Mouse (Mus musculus) ES-Bruce4 (cell line): ENCODE results near the gene Arhgap9.

ENCODE experiments used
- CTCF ChIP-seq: IDR thresholded peaks from one replicate; pipeline ENCODE4 v1.8.1; 2011; ENCODE audit warnings: low read depth, low read length
- EP300 ChIP-seq: IDR thresholded peaks from 2 replicates; pipeline ENCODE4 v1.6.1; 2011; ENCODE audit warnings: low read depth, low read length; ENCODE audit not compliant: insufficient read depth

DNA sequence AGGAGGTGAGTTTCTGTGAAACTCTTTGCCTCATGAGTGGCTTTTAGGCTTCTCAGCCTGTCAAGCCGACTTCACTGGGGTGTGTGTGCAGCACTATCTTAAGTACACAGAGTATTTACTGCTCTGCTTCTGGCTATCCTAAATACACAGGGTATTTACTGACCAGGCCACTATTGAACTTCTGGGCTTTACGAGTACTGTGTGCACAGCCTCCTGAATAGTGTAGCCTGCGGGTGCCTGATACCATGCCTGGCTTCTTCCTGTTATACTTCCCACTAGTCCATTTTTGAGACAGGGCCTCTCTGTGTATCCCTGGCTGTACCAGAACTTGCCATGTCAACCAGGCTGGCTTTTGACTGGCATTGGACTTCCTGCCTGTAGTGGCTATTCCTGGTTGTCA lies 55.9 kb downstream of the Arhgap9 start:
- TF ChIP-seq EP300 (no peak), CTCF (no peak)
